Mouse (Mus musculus) bone marrow macrophage, adult 2 months (primary cell): ENCODE results near the gene Larp1.
"Not testable (repeated sequence)": the region's sequence is repeated elsewhere in the genome, so short reads cannot be mapped to it uniquely, and the experiment has no call there.

Experiments
- CTCF ChIP-seq: IDR thresholded peaks from 2 replicates; pipeline ENCODE4 v1.5.1; 2012; ENCODE audit warnings: low read depth, mild to moderate bottlenecking, low read length, moderate library complexity
- POLR2A ChIP-seq: IDR thresholded peaks from 2 replicates; pipeline ENCODE4 v1.6.1; 2012; ENCODE audit warnings: mild to moderate bottlenecking, low read depth, low read length, borderline replicate concordance

GRCm38 (mm10) chr11:58059752-58060151 lies 50.9 kb downstream of the Larp1 start:
- TF ChIP-seq CTCF, POLR2A: not testable (repeated sequence)
